Comparison of ENCODE assay signal across 8 mouse cellular contexts in the genomic region with DNA sequence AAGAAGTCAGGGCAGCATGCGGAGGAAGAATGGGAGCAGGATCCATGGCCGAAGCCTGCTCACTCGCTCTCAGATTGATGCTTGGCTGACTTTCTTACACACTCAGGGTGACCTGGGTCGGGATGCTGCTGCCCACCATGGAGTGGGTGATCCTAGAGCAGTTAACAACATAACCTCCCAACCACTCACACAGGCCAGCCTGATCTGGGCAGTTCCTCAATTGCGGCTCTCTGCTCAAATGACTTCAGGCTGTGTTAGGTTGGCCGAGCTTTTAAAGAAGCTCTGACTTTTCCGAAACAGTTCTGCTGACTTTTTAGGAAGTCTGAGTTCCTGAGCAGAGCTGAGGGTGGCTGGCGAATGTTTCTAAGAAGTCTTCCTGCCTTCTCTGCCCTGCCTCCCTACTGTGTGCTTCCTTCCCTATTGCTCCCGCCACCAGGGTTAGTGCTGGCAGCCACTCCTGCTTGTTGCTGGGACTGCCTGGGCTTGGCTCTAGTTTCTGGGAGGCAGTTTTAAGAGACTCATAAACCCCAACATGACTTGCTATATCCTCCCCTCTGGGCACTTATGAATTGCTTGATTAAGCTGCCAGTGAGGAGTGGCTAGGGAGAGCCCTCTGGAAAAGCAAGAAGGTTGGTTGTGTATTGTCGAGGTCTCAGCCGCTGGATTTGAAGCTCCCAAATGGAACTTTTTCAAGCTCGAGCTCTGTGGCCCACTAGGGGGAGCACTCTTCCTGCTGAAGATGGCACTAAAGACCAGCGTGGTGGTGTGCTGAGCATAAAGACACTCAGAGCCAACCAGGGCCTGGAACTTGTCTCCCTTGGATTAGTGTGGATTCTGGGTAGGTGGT. TPM values are rescaled to one million over a fixed set of nuclear protein-coding genes. Genes with fewer than 3 reads are reported as not detected.
DNase-seq lines count a peak whose midpoint lies in the region; ATAC-seq and TF ChIP-seq lines count a peak whose summit lies in the region.

No protein-coding gene starts in this region.

- TF ChIP-seq EP300 in liver, postnatal 0 days (IDR thresholded peaks at IDR 0.05; ENCODE audit: low read depth) = no peak

- no peak overlapping the region for H3K9ac ChIP-seq in liver, postnatal 0 days (replicated peaks)

- peaks cover 54% of the 10 kb centered on the region for H3K36me3 ChIP-seq in liver, postnatal 0 days (replicated peaks; ENCODE audit: insufficient read depth, low read length)

- no peak overlapping the region for H3K4me2 ChIP-seq in liver, postnatal 0 days (ENCODE audit: low read depth, low read length)

- peak; percentile 65; the same call in 1 of the 2 replicates for TF ChIP-seq CTCF in bone marrow macrophage, adult 2 months (IDR thresholded peaks at IDR 0.05; ENCODE audit: low read depth, low read length)
- TF ChIP-seq CTCF in liver, postnatal 0 days (IDR thresholded peaks at IDR 0.05; ENCODE audit: low read depth) = peak; percentile 80

- H3K27me3 ChIP-seq in liver, postnatal 0 days (ENCODE audit: insufficient read depth, low read length) = no peaks in the 10 kb centered on the region

- H3K4me3 ChIP-seq in bone marrow macrophage, adult 2 months (ENCODE audit: insufficient read depth, low read length) = no peak overlapping the region
- H3K4me3 ChIP-seq in liver, postnatal 0 days (ENCODE audit: low read depth, low read length) = no peak overlapping the region

- no peaks in the 10 kb centered on the region for H3K9me3 ChIP-seq in liver, postnatal 0 days (ENCODE audit: low read length)

- 0 out of 2 replicates have a peak, but pooled peaks have one; percentile 25 for ATAC-seq in erythroblast, adult 5-6 weeks (replicated peaks; ENCODE audit: low FRiP score, poor library complexity, severe bottlenecking)
- ATAC-seq in liver, postnatal 0 days = 0 out of 2 replicates have a peak, but pooled peaks have one; percentile 31
- ATAC-seq in neutrophil, adult 5-6 weeks (ENCODE audit: extremely low read depth, insufficient number of reproducible peaks, low FRiP score, poor library complexity, severe bottlenecking) = peak; percentile 60; the same call in 1 of the 2 replicates

- DNase-seq in CD8-positive naive resting alpha-beta T cell, adult 2 months (ENCODE audit: low read depth in 2 of 2, low spot score in 2 of 2) = peak; percentile 14 to 33
- DNase-seq in heart, postnatal 14 days = peak; percentile 58 to 73
- peak; percentile 84 for DNase-seq in layer of hippocampus, adult 11-12 months (ENCODE audit: low spot score)
- DNase-seq in liver, postnatal 0 days = peak; percentile 63
- peak; percentile 48 to 82 for DNase-seq in thymus, postnatal 10 days (ENCODE audit: low spot score in 2 of 2)

- peak overlapping the region; percentile 22 for H3K27ac ChIP-seq in bone marrow macrophage, adult 2 months (ENCODE audit: insufficient read depth, low read depth, low read length)
- no peak overlapping the region for H3K27ac ChIP-seq in liver, postnatal 0 days (ENCODE audit: low read depth)

- no peak for TF ChIP-seq POLR2A in bone marrow macrophage, adult 2 months (IDR thresholded peaks at IDR 0.05; ENCODE audit: borderline replicate concordance, low read depth, low read length)

- H3K4me1 ChIP-seq in bone marrow macrophage, adult 2 months (ENCODE audit: control insufficient read depth, insufficient read depth, low read length) = peaks cover 4% of the 10 kb centered on the region; the same call in 1 of the 2 replicates
- H3K4me1 ChIP-seq in liver, postnatal 0 days (ENCODE audit: insufficient read depth) = no peaks in the 10 kb centered on the region

- 57% methylated on average over 13 of the region's 13 CpGs for WGBS in liver, postnatal 0 days (ENCODE audit: insufficient replicate concordance)

- intact Hi-C loops in heart, postnatal 14 days (cut with DNase I) = loop anchor here (5.0 kb wide), 1 partner anchor 47 kb away; no protein-coding TSS in a partner anchor

RNA-seq across cellular contexts. Expression of a gene that starts 9.9 kb away (rescaled TPM):
- 25.2 and 30.1 TPM in 2 replicates for polyA plus RNA-seq in bone marrow macrophage, adult 2 months (2012; ENCODE audit: insufficient read depth, insufficient read length, missing spikeins)
- total RNA-seq in erythroblast, adult 5-6 weeks (2015; ENCODE audit: low replicate concordance) = 1.9 and 7.9 TPM in 2 replicates
- 3.8 and 6.3 TPM in 2 replicates for total RNA-seq in erythroblast, adult 5-6 weeks (2017; ENCODE audit: low replicate concordance)
- total RNA-seq in heart, postnatal 14 days (2021) = 10 to 100 TPM; 14.3 to 15.9 TPM
- 2.9 and 3.1 TPM in 2 replicates for polyA plus RNA-seq in liver, postnatal 0 days (2015; fragmentation: Nextera tagmentation; extraction: Ambion mirVana)
- total RNA-seq in neutrophil, adult 5-6 weeks (2017) = 37.7 and 43.4 TPM in 2 replicates

Comparison
In these comparisons a context has a peak if more than half of its experiments do, and no peak if none do; other contexts are left out.
1. DNase-seq: peak in every context shown above with its lines; median percentile 84 in layer of hippocampus, adult 11-12 months; 66 in heart, postnatal 14 days; 65 in thymus, postnatal 10 days; 63 in liver, postnatal 0 days; 24 in CD8-positive naive resting alpha-beta T cell, adult 2 months.